Mouse (Mus musculus) heart, postnatal 4 days (tissue): ENCODE results near the gene Cdca4. TPM values are rescaled to one million over a fixed set of nuclear protein-coding genes. Genes with fewer than 3 reads are reported as not detected.
A peak's percentile ranks its signal among the peaks of the same experiment; 100 is the strongest.
"Not testable (repeated sequence)": the region's sequence is repeated elsewhere in the genome, so short reads cannot be mapped to it uniquely, and the experiment has no call there.

Source experiments
- DNase-seq: peaks from one replicate; pipeline ENCODE4 v3.0.0; 2021
- total RNA-seq, 2 experiments: library from RNA; stranded (reverse); gene quantifications; 2 replicates each; pipeline ENCODE4 v1.2.3; 2021

The Cdca4 gene
- total RNA-seq, 2 experiments from 2014 or later: 25.8 to 26.8 TPM

- no peak for DNase-seq
These were observed 7.2 kb downstream of the Cdca4 start for GRCm38 (mm10) chr12:112821974-112822373.

- no peak for DNase-seq
These were observed 8.0 kb downstream of the Cdca4 start for GRCm38 (mm10) chr12:112821216-112821615.

GRCm38 (mm10) chr12:112820401-112820999 lies 8.7 kb downstream of the Cdca4 start:
- no peak for DNase-seq

GRCm38 (mm10) chr12:112819057-112819662 lies 10.1 kb downstream of the Cdca4 start:
- no peak for DNase-seq

- DNase-seq: not testable (repeated sequence)
These were observed 12.4 kb downstream of the Cdca4 start for GRCm38 (mm10) chr12:112816866-112817265.

GRCm38 (mm10) chr12:112816294-112816693 lies 12.9 kb downstream of the Cdca4 start:
- DNase-seq: peak; percentile 69

- DNase-seq: no peak
These were observed 14.3 kb downstream of the Cdca4 start for GRCm38 (mm10) chr12:112814682-112815470.

GRCm38 (mm10) chr12:112813370-112813769 lies 15.9 kb downstream of the Cdca4 start:
- DNase-seq: no peak

- DNase-seq: no peak
These were observed 18.9 kb downstream of the Cdca4 start for GRCm38 (mm10) chr12:112810092-112810885.

GRCm38 (mm10) chr12:112809641-112810040 lies 19.6 kb downstream of the Cdca4 start:
- DNase-seq: no peak

GRCm38 (mm10) chr12:112808587-112809364 lies 20.4 kb downstream of the Cdca4 start, which contains the start of gene Clba1:
Clba1 (plus strand) TSS chr12:112808937.
- DNase-seq: peak; percentile 93

- DNase-seq: no peak
These were observed 21.0 kb downstream of the Cdca4 start for GRCm38 (mm10) chr12:112808212-112808586.

GRCm38 (mm10) chr12:112807796-112808195 lies 21.4 kb downstream of the Cdca4 start:
- no peak for DNase-seq

- DNase-seq: no peak
These were observed 23.2 kb downstream of the Cdca4 start for GRCm38 (mm10) chr12:112806044-112806443.

GRCm38 (mm10) chr12:112804046-112804445 lies 25.2 kb downstream of the Cdca4 start:
- peak; percentile 67 for DNase-seq

- DNase-seq: no peak
These were observed 26.3 kb downstream of the Cdca4 start for GRCm38 (mm10) chr12:112802917-112803316.

- peak; percentile 52 for DNase-seq
These were observed 27.1 kb downstream of the Cdca4 start, which contains the start of gene Ahnak2 for GRCm38 (mm10) chr12:112801864-112802846. Ahnak2 (minus strand) TSS chr12:112802657.

GRCm38 (mm10) chr12:112800476-112800875 lies 28.7 kb downstream of the Cdca4 start:
- peak; percentile 85 for DNase-seq

GRCm38 (mm10) chr12:112799237-112799970 lies 29.8 kb downstream of the Cdca4 start:
- no peak for DNase-seq

GRCm38 (mm10) chr12:112798716-112799115 lies 30.5 kb downstream of the Cdca4 start:
- DNase-seq: no peak
